20 mouse cellular contexts compared by ENCODE assay signal in genomic region chr9:70271137-70271536, GRCm38 (mm10).
DNase-seq lines count a peak whose midpoint lies in the region; ATAC-seq and TF ChIP-seq lines count a peak whose summit lies in the region.
"Had no signal": no experiment of that assay in that cellular context is flagged by ENCODE, and none has a peak within 500 bp of the region (broad histone marks: within the 10 kb centered on the region; RNA-seq: fewer than 3 reads in every experiment).

No protein-coding gene starts in this region.

- H3K27me3 ChIP-seq in lung, embryonic 16.5 days (ENCODE audit: control insufficient read depth, insufficient read depth, low read depth, low read length): no peaks in the 10 kb centered on the region
- no peaks in the 10 kb centered on the region for H3K27me3 ChIP-seq in stomach, embryonic 16.5 days (ENCODE audit: control insufficient read depth, insufficient read depth, low read length)
- H3K27me3 ChIP-seq in heart, embryonic 11.5 days (ENCODE audit: control insufficient read depth, insufficient read depth, low read length): no peaks in the 10 kb centered on the region
- H3K27me3 ChIP-seq: forebrain, embryonic 15.5 days; heart, embryonic 15.5 days; limb, embryonic 15.5 days; stomach, embryonic 15.5 days had no signal

- TF ChIP-seq CTCF in lung, adult 2 months (IDR thresholded peaks at IDR 0.05; ENCODE audit: insufficient read depth, low read length): no peak

- no peak overlapping the region for H3K4me3 ChIP-seq in lung, embryonic 16.5 days (ENCODE audit: low read length)
- H3K4me3 ChIP-seq in lung, adult 2 months (replicated peaks; ENCODE audit: extremely low read depth, low read depth, low read length): no peak overlapping the region
- H3K4me3 ChIP-seq in stomach, embryonic 16.5 days (replicated peaks; ENCODE audit: low read length): no peak overlapping the region
- H3K4me3 ChIP-seq in heart, embryonic 11.5 days (ENCODE audit: low read depth, low read length): no peak overlapping the region
- H3K4me3 ChIP-seq: erythroblast, embryonic 14.5 days; forebrain, embryonic 15.5 days; heart, embryonic 15.5 days; limb, embryonic 15.5 days; stomach, embryonic 15.5 days had no signal

- H3K27ac ChIP-seq in lung, embryonic 16.5 days (ENCODE audit: low read length): peak overlapping the region; percentile 34
- H3K27ac ChIP-seq in stomach, embryonic 16.5 days (ENCODE audit: low read length): peak overlapping the region; percentile 63
- H3K27ac ChIP-seq in heart, embryonic 11.5 days (ENCODE audit: low read depth, low read length): no peak overlapping the region
- H3K27ac ChIP-seq: forebrain, embryonic 15.5 days; heart, embryonic 15.5 days; hindbrain, embryonic 14.5 days; limb, embryonic 15.5 days had no signal

- peak; percentile 65 for DNase-seq in kidney, adult 11 months
- no peak for DNase-seq in kidney, postnatal 4 days
- no peak for DNase-seq in lung, adult 2 months
- peak; percentile 79 for DNase-seq in kidney, postnatal 14 days
- DNase-seq in gastrocnemius, postnatal 10 days: no peak
- DNase-seq: adrenal gland, postnatal 25 days; cerebellum, adult 18-20 months; cerebellum, postnatal 36 days; spleen, adult 18-20 months; thymus, postnatal 14 days had no signal

- H3K4me1 ChIP-seq in lung, embryonic 16.5 days (replicated peaks; ENCODE audit: control insufficient read depth, insufficient read depth, low read length): peaks cover 28% of the 10 kb centered on the region
- H3K4me1 ChIP-seq in lung, adult 2 months (ENCODE audit: control insufficient read depth, insufficient read depth, low read length): peaks cover 15% of the 10 kb centered on the region
- H3K4me1 ChIP-seq in stomach, embryonic 16.5 days (ENCODE audit: control insufficient read depth, insufficient read depth, low read length): peaks cover 18% of the 10 kb centered on the region
- no peaks in the 10 kb centered on the region for H3K4me1 ChIP-seq in heart, embryonic 11.5 days (ENCODE audit: control insufficient read depth, insufficient read depth, low read length)
- H3K4me1 ChIP-seq: heart, embryonic 15.5 days; stomach, embryonic 15.5 days had no signal

- no peak for TF ChIP-seq POLR2A in lung, adult 2 months (IDR thresholded peaks at IDR 0.05; ENCODE audit: borderline replicate concordance, extremely low read depth, low read depth, low read length)

- no peaks in the 10 kb centered on the region for H3K36me3 ChIP-seq in lung, embryonic 16.5 days (ENCODE audit: control insufficient read depth, insufficient read depth, low read length)
- no peaks in the 10 kb centered on the region for H3K36me3 ChIP-seq in stomach, embryonic 16.5 days (ENCODE audit: control insufficient read depth, insufficient read depth, low read length)
- no peaks in the 10 kb centered on the region for H3K36me3 ChIP-seq in heart, embryonic 11.5 days (ENCODE audit: control insufficient read depth, insufficient read depth, low read length)
- H3K36me3 ChIP-seq: forebrain, embryonic 15.5 days; heart, embryonic 15.5 days; limb, embryonic 15.5 days; stomach, embryonic 15.5 days had no signal

- no peak overlapping the region for H3K9ac ChIP-seq in lung, embryonic 16.5 days (ENCODE audit: low read length)
- no peak overlapping the region for H3K9ac ChIP-seq in stomach, embryonic 16.5 days (ENCODE audit: low read length)
- no peak overlapping the region for H3K9ac ChIP-seq in heart, embryonic 11.5 days (ENCODE audit: low read depth, low read length)
- H3K9ac ChIP-seq: forebrain, embryonic 15.5 days; heart, embryonic 15.5 days; hindbrain, embryonic 14.5 days; limb, embryonic 15.5 days; stomach, embryonic 15.5 days had no signal

- H3K9me3 ChIP-seq in lung, embryonic 16.5 days (ENCODE audit: control insufficient read depth, low read length): no peaks in the 10 kb centered on the region
- no peaks in the 10 kb centered on the region for H3K9me3 ChIP-seq in stomach, embryonic 16.5 days (replicated peaks; ENCODE audit: control insufficient read depth, low read length)
- no peaks in the 10 kb centered on the region for H3K9me3 ChIP-seq in heart, embryonic 11.5 days (replicated peaks; ENCODE audit: control insufficient read depth, low read length)
- H3K9me3 ChIP-seq: forebrain, embryonic 15.5 days; heart, embryonic 15.5 days; limb, embryonic 15.5 days; stomach, embryonic 15.5 days had no signal

- H3K4me2 ChIP-seq in lung, embryonic 16.5 days (ENCODE audit: low read depth, low read length): no peak overlapping the region
- H3K4me2 ChIP-seq in stomach, embryonic 16.5 days (ENCODE audit: low read depth, low read length): no peak overlapping the region
- H3K4me2 ChIP-seq in heart, embryonic 11.5 days: no peak overlapping the region
- H3K4me2 ChIP-seq: forebrain, embryonic 15.5 days; heart, embryonic 15.5 days; hindbrain, embryonic 14.5 days; limb, embryonic 15.5 days; stomach, embryonic 15.5 days had no signal

- no peak; the same call in 1 of the 2 replicates for ATAC-seq in lung, embryonic 16.5 days (ENCODE audit: low read depth)
- ATAC-seq in stomach, embryonic 16.5 days (ENCODE audit: insufficient read depth, low FRiP score): no peak
- ATAC-seq in heart, embryonic 11.5 days (replicated peaks; ENCODE audit: insufficient number of reproducible peaks, low FRiP score, low TSS enrichment): no peak
- ATAC-seq: activated CD4-positive, CD25-positive, alpha-beta regulatory T cell, adult 4 months; forebrain, embryonic 15.5 days had no signal

- 25% methylated on average over 7 of the region's 7 CpGs for WGBS in lung, embryonic 16.5 days
- 32% methylated on average over 7 of the region's 7 CpGs for WGBS in lung, adult 2 months
- WGBS in stomach, embryonic 16.5 days: 51% methylated on average over 7 of the region's 7 CpGs
- 83% methylated on average over 7 of the region's 7 CpGs for WGBS in heart, embryonic 11.5 days (ENCODE audit: insufficient replicate concordance)

Comparison
In these comparisons a context has a peak if more than half of its experiments do, and no peak if none do; other contexts are left out.
1. DNase-seq: peak in kidney, adult 11 months (single experiment) and kidney, postnatal 14 days (single experiment); none in kidney, postnatal 4 days (0 of 2), lung, adult 2 months (single experiment) and gastrocnemius, postnatal 10 days (single experiment).